Mouse (Mus musculus): ENCODE measurements around the gene Tspan9.
A peak's percentile ranks its signal among the peaks of the same experiment; 100 is the strongest.

The Tspan9 gene

DNA sequence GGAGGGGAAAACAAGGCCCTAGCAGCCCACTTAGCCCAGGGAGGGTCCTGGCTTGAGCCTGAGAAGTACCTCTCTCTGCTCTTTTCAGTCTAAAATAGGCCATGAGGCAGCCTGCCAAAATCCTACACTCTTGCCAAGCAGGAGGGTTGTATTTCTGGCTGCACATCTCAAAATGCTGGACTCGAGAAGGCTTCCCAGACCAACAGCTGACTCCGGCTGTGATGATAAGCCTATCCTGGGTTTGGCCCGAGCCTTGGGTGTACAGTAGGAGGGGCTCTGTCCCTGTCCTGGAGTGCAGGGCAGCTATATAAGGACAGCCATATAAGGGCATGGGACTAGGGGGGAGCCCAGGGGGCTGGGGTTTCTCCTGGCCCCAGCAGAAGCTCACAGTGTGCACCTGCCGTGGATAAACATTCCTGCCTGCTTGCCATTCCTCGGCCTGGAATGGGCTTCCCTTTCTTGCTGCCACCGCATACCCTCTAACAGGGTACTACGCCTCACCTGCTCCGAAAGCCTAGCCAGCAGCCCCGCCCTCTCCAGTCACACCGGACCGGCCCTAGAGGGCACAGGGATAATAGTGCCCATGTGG is 153.7 kb downstream of the Tspan9 start:
- DNase-seq (ENCODE audit: low read depth in 2 of 2, low spot score in 2 of 2): no peak

DNA sequence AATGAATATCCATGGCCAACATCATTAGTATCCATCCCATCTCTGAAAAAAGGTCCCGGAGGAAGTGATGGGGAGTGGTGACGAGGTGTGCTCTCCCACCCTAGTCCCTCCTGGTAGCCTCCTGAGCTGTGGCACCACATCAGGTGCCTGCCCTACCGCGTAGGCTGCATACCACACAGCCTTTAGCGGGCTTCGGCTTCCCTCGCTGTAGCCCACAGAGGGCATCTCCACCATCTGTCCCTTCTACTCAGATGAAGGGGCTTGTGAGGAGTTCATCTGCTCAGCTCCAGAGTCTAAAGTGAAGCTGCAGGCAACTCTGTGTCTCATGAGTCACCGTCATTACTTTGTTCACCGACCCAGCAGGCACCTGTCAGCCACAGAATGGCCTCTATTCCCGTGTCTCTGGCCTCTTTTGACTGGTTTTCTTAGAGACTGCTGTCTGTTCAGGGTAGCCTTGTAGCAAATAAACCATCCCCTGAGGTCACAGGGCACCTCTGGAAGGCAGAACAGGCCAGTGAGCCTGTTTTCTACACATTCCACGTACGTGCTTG is 154.4 kb downstream of the Tspan9 start:
- no peak for DNase-seq (ENCODE audit: low read depth in 2 of 2, low spot score in 2 of 2)

DNA sequence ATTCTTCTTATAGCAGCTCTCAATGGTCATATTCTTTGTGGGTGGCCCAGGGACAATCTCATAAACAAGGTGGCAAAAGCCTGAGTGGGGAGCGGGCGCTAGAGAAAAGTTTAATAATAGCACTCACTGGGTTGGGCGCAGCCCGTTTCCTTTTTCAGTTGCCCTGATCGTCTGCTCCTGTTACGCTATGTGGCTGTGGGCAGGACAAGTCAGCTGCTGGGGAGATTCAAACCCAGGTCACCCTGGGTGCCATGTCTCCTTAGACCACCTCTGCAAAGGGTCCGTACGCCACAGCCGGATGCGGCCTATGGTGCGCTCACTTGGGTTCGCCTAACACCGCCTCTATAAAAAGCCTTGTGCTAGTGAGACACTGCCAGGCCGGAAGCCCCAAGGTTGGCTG is 156.0 kb downstream of the Tspan9 start:
- DNase-seq (ENCODE audit: low read depth in 2 of 2, low spot score in 2 of 2): no peak

DNA sequence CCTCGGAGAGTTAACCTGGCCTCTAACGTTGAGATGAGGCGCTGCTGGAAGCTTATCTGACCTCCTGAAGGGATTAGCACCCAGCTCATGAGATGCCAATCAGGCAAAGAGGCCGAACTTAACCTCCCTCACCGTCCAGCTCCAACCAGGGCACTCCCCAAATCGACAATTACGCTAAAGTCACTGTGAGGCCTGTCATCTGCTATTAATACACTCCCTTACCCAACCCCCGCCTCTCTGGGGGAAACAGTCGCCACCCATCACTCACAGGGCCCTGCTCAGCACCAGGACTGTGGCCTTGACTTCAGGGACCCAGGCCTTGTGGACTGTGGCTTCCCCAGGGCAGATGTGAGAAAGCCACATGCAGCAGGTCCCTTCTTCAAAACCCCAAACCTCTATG is 157.0 kb downstream of the Tspan9 start:
- no peak for DNase-seq (ENCODE audit: low read depth in 2 of 2, low spot score in 2 of 2)

DNA sequence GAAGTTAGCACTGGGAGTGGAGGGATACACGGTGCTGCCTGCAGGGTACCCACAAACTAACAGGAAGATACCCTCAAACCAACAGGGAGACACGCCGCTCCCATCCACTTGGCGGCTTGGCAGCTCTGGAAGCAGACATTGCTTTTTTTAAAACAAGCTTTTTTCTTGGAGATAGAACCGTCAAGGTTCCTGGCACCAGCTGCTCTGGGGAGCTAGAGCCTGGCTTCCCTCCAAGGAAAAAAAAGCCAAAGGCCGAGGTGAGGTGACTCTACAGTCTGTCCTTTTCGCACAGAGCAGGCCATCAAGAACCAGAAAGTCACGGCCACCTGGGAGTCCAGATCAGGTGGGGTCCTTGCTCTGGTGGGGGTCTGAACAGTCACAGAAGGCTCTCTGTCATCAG is 162.2 kb downstream of the Tspan9 start:
- no peak for DNase-seq (ENCODE audit: low read depth in 2 of 2, low spot score in 2 of 2)

DNA sequence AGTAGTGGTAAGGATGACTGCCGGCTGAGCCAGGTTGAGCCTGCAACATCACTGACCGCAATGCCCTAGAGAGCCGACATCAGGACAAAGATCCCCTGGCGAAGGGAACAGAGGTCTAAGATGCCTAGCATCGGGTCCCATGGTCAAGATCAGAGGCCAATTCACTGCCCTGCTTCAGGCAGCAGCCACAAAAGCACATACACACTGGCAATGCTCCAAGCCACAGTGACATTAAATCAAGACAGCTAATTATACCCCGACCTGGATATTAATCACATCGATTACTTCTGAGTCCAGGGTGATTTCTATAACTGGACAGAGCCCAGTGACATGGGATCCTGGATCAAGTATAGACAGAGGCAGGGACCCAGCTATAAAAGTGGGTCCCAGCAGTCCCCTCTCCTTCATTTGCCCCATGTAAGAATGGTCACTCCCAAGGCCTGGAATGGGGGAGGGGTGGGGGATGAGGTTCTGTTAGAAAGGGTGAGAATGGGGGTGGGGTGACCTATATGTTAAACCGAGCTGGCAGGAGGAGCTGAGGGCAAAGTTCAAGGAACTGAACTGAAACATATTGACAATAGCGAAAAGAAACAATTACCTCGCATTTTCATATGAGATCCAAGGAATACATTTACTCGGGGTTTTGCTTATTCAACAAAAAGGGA is 162.9 kb downstream of the Tspan9 start:
- DNase-seq (ENCODE audit: low read depth in 2 of 2, low spot score in 2 of 2): no peak

DNA sequence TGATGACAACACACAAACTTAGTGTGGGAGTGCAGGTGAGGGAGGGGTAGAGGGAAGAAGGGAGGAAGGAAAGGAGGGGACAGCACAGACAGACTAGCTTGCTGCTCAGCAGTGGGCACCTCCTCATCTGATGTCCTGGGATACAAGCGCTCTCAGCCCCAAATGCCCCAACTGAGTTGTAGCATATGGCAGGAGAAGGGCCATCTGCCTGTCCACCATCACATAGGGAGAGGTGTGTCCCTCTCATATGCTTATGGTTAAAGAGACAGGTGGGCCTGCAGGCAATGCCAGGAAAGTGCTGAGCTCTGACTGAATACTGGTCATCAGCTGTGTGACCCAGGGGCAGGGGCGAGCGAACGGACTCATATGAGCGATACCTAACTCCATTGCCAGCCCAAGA is 163.6 kb downstream of the Tspan9 start:
- DNase-seq (ENCODE audit: low read depth in 2 of 2, low spot score in 2 of 2): no peak

DNA sequence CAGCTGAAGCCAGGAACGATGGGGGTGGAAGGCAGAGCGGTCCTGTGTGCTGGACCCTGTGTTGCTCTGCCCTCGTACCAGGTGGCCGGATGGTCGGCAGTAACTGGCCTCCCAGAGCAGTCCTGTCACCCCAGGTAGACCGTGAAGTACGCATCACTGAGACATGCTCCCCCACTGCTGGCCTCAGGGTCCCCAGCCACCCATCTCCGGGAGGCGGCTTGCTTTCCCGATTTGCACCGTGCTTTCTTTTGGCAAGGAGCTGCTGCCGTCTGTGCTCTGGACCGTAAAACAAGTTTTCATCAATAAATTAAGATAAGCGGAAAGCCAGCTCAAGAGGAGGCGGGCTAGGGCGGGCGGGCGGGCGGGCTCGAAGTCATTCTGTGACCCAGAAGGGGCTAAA is 164.5 kb downstream of the Tspan9 start:
- no peak for DNase-seq (ENCODE audit: low read depth in 2 of 2, low spot score in 2 of 2)

DNA sequence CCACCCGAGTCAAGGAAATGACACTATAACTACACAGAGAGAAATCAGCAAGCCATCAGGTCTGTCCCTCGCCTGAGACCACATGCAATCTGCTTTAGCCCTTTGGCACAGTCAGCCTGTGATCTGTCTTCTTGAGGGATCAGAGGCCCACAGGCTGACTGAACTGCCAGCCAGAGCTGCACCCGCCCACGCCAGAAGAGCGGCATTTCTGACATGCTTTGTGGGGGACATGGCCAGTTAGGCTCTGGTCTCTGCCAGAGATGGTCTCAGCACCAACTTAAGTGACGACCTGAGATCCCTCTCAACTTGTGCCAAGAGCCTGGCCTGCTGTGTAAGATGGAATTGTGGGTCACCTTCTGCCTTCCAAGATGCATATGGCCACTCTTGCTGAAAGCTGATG is 166.7 kb downstream of the Tspan9 start:
- DNase-seq (ENCODE audit: low read depth in 2 of 2, low spot score in 2 of 2): no peak

DNA sequence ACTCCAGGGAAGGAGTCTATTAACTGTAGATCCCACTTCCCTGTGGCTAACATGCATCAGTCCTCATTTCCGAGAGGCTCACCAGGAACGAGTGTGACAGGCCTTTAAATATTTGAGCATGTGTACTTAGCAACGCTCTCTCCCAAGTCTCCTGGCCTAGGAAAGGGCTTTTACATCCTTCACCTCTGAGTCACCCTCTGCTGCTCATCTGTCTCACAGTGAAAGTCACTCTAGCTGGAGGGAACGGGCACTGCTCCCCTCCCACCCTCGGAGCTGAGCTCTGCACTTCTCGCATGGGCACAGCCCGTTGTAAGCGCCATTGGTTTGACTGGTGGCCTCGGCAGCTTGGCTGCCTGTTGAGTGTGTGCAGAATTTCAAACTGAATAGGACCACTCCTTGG is 169.4 kb downstream of the Tspan9 start:
- DNase-seq (ENCODE audit: low read depth in 2 of 2, low spot score in 2 of 2): no peak

DNA sequence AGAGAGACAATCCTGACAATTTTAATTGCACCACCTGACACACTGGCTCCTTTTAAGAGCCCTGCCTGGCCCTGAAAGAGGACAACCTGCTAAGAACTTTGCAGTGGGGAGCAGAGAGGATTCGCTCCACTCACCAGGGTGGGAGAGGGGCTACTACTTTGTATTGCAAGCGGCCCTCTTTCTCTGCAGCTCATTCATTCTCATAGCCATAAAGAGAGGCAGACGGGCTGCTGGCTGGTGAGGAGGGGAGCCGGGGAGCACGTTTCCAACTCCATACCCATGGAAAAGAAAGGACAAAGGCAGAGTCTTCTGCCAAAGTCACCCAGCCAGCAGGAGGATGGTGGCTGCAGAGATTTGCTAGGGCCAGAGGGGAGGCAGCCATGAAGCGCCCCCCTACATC is 169.8 kb downstream of the Tspan9 start:
- DNase-seq (ENCODE audit: low read depth in 2 of 2, low spot score in 2 of 2): no peak

DNA sequence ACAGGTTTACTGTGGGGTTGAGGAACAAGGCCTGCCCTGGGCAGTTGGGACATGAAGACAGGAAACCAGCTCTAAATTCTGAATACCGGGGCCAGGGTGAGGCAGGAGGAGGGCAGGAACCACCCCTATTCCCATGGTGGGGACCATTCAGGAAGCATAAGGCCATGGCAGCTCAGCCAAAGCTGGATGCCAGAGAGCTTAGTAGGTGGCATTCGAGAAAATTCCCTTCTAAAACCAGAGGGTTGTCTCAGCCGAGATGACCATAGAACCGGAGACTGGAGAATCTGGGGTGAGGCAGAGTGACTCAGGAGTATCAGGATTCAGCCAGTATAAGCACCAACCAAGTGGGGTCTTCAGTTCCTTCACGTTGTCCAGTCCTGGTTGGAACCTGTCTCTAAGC is 171.5 kb downstream of the Tspan9 start:
- no peak for DNase-seq (ENCODE audit: low read depth in 2 of 2, low spot score in 2 of 2)

DNA sequence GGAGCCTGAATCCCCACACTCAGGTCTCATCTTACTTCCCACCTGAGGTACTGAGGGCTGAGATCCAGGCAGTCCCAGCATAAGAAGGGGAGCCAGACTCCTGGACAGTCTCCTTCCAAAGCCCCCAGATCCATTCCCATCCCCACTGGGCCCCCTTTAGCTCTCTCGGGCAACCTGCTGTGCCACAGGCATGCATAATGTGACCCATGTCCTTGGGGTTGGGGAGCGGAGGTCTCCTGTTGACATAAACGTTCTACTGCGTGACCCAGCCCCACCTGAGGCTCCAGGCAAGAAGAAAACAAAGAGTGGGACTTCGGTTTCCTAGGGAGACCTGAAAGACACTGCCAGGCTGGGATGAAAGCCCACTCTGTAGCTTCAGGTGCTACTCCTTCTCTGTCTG is 172.5 kb downstream of the Tspan9 start:
- no peak for DNase-seq (ENCODE audit: low read depth in 2 of 2, low spot score in 2 of 2)

DNA sequence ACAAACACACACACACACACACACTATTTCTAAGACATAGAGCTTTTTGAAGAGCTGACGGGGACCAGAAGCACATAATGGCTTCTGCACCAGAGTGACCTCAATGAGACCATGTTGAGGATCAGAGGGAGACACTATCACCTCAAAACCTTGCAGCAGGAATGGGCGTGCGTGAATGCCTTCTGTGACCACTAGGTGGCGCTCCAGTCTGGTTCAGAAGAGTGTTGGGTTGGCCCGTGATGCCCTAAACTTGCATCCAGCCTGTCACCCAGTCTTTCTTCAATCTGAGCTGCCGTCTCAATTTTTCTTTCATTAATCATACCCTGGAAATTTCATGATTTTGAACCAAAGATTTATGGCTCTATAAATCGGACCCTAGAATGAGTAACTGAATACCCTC is 173.3 kb downstream of the Tspan9 start:
- peak; percentile 82 to 84 for DNase-seq (ENCODE audit: low read depth in 2 of 2, low spot score in 2 of 2)

DNA sequence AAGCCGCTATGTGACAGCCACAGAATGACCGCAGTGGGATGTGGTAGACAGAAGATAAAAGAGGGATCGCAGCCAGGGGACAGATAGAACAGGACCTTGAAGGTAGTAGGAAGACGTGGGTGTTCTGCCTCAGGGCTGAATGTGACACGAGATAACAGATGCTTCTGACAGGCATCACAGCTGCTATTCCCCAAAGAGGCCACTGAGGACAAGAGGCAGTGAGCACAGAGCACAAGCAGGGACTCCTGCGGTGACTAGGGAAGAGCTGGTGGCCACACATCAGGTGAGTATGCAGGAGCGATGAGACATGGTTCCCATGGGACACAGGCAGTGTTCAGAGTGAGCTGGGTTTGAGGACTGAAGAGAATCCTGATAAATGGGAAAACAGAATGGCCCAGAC is 173.7 kb downstream of the Tspan9 start:
- no peak for DNase-seq (ENCODE audit: low read depth in 2 of 2, low spot score in 2 of 2)

DNA sequence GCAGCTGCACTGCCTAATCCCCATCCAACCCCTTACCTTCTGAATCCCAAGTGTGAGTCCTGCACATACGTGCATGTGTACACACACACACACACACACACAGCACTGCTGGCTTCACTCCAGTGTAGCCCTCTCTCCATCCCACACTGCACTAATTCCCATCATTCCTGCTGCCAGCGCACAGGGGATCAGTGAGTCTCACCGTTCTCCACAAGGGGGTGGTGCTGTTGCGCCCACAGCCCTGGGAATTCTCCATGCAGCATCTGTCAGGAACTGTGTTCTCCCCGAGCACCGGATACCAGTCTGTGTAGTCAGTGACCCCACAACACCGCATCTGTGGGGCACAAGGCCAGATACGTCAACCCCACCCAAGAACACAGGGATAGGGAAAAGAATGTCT is 177.9 kb downstream of the Tspan9 start:
- DNase-seq (ENCODE audit: low read depth in 2 of 2, low spot score in 2 of 2): no peak

DNA sequence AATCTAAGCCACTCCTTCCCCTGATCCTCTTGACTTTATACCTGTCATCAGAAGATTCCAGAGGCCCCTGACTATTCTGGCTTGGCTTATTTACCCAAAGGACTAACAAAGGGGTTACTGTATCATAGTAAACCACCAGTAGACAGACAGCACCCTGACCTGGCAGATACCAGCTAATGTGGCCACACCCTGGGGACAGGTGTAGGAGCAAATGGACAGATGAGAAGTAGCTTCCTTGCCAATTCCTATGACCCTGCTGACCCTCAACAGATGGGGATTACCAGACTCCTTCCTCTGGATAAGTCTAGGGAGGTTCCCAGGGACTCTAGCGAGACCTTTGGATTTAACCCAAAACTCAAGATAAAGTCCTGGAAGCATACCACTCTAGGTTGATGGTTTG is 183.2 kb downstream of the Tspan9 start:
- DNase-seq (ENCODE audit: low read depth in 2 of 2, low spot score in 2 of 2): no peak

DNA sequence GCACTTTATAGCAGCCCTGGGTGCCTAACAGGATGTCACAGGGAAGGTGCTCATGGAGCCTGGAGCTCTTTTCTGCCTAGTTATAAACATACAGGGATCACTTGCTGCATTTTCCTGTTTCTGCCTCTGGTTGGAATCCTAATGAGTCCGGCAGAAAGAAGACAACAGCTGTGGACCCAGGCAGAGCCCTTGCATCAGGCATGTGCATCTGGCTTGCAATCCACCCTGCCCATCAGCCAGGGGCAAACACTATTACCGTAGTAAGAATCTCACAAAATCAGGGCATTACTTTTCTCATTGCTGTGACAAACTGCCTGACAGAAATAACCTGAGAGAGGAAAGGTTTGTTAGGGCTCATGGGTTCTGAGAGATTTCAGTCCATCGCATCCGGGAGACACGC is 187.2 kb downstream of the Tspan9 start:
- no peak for DNase-seq (ENCODE audit: low read depth in 2 of 2, low spot score in 2 of 2)

DNA sequence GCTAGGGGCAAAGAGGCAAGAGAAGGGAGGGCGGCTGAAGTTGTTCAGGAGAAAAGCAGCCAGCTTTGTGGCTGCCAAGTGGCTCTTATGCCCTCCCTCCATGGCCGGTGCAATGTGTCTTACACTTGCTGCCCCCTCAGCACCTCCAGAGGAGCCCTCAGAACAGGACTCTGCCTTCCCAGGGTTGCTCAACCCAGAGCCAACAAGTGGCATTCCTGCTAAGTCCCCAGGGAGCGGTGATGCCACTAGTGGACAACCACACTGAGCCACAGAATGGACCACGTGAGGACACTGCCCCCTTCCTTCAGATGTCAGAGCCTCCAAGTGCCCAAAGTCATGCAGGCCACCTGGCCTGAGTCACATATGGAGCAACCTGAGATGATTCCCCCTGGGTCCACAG is 190.3 kb downstream of the Tspan9 start:
- no peak for DNase-seq (ENCODE audit: low read depth in 2 of 2, low spot score in 2 of 2)

DNA sequence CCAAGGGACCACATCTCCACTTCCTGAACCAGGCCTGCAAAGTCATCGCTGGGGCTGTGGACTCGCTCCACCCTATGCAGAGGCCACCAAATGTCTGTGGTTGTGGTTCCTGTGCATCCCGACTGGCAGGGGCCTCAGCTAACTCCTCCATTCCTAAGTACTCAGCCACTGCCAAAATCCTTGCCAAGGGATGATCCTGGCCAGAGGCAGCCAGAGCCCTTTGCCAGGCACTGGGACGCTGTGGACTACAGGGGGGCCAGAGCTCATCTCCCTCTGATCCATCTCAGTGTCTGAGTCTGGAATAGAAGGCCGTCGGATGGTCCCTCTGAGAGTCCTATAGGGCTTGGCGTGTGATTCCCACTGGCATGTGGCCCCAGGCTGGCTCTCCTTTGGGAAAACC is 193.5 kb downstream of the Tspan9 start:
- DNase-seq (ENCODE audit: low read depth in 2 of 2, low spot score in 2 of 2): no peak

DNA sequence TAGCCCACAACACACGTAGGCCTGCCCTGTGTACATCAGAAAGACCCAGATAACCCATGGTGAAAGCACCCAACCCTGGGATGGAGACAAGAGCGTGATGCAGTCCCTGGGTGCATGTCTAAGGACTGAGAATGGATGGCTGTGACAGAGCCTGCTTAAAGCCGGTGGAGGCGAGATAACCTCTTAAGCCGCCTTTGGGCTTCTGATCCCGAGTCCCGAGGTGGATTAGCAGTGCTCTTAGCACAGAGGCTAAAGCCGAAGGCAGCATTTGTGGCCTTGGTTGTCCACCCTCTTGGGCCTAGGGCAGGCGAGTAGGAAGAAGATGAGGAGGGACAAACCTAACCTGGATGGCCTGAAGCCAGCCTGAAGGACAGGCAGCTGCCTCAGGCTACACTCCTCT is 194.7 kb downstream of the Tspan9 start:
- DNase-seq (ENCODE audit: low read depth in 2 of 2, low spot score in 2 of 2): no peak

DNA sequence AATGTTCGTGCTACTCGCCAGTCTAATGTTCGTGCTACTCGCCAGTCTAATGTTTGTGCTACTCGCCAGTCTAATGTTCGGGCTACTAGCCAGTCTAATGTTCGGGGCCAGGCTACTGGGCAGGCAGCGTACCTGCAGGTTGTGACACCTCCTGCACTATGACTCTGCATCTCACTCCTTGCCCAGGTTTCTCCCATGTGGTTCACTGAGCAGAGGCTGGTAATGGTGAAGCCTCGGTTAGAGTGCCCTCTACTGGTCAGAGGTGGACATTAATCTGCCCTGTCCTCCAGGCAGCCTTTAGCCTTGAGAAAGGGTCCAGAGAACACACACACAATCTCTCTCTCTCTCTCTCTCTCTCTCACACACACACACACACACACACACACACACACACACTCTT is 197.7 kb downstream of the Tspan9 start:
- DNase-seq (ENCODE audit: low read depth in 2 of 2, low spot score in 2 of 2): peak; percentile 18 to 29

DNA sequence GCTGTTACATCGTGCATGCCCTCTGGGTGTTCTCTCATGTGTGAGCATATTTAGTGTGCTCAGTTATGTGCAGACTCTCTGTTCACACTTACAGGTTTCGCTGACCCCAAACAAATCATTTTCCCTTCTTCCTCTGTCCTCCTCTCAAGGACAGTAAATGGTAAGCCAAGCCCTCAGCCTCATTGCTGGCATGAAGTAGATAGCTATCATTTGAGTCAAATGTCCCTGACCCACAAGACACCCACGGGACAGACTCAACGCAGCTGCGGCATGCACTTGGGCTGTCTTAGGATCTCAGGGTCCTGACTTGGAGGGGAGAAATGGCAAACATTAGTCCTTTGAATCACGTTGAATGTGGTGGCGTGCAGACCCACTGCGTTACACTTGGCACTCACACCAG is 201.0 kb downstream of the Tspan9 start:
- DNase-seq (ENCODE audit: low read depth in 2 of 2, low spot score in 2 of 2): no peak

Measured in CD8-positive naive resting alpha-beta T cell, adult 2 months (primary cell).